Mouse (Mus musculus): Measurements from ENCODE around the gene Mthfsd.

DNA sequence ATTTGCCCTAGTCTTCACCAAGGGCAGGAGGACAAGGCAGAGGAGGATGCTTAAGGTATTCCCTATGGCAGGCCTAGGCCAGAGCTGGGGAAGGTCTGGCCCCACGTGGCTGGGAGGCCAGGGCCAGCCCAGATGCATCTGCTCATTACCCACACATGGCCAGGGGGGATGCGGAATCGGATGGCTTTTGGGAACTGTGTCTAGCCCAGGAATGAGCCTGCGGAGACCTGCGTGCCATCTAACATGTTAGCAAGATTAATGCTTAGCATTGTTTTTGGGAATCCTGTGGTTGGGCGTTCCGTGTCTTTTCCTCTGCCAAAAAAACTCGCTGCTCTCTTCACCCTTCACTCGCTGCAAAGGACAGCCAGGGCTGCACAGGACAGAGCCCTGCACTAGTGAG lies 50.1 kb downstream of the Mthfsd start:
- TF ChIP-seq ZC3H11A (IDR thresholded peaks at IDR 0.05; ENCODE audit: borderline replicate concordance, low read depth, low read length) = no peak
- TF ChIP-seq MAFK (IDR thresholded peaks at IDR 0.05; ENCODE audit: insufficient read depth, low read depth, low read length) = no peak
